In the genomic region with DNA sequence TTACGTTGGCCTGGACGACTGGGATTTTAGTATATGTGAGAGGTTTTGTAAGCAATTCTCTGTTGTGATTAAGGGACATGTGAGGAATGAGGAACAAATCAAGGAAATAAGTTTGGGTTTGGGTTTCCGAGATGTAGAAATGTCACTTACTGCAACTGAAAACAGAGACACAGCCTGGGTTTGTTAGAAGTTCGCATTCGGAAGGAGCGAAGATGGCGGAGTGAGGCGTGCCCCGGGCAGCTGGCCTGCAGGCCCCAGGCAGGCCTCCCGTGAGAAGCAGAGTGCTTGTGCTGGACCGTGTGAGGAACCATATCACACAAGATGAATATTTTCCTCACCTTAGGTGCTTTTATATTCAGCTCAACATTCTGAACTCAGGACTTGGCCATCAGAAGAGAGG, we compare ENCODE assay signal across 19 mouse cellular contexts.
"Had no signal": no experiment of that assay in that cellular context is flagged by ENCODE, and none has a peak within 500 bp of the region (broad histone marks: within the 10 kb centered on the region; RNA-seq: fewer than 3 reads in every experiment).

No protein-coding gene starts in this region.

- H3K4me1 ChIP-seq: limb, embryonic 12.5 days; limb, embryonic 15.5 days; midbrain, embryonic 12.5 days; midbrain, embryonic 15.5 days; neural tube, embryonic 12.5 days; neural tube, embryonic 15.5 days had no signal

- H3K9ac ChIP-seq: limb, embryonic 12.5 days; limb, embryonic 15.5 days; liver, embryonic 14.5 days; liver, postnatal 0 days; lung, embryonic 14.5 days; midbrain, embryonic 12.5 days; midbrain, embryonic 15.5 days; neural tube, embryonic 12.5 days; neural tube, embryonic 15.5 days had no signal

- H3K9me3 ChIP-seq: limb, embryonic 12.5 days; limb, embryonic 15.5 days; midbrain, embryonic 12.5 days; midbrain, embryonic 15.5 days; neural tube, embryonic 12.5 days; neural tube, embryonic 15.5 days had no signal

- H3K4me2 ChIP-seq: limb, embryonic 12.5 days; limb, embryonic 15.5 days; liver, embryonic 11.5 days; lung, embryonic 14.5 days; midbrain, embryonic 12.5 days; midbrain, embryonic 15.5 days; neural tube, embryonic 12.5 days; neural tube, embryonic 15.5 days had no signal

- ATAC-seq: liver, postnatal 0 days; lung, postnatal 0 days; midbrain, embryonic 15.5 days had no signal

- H3K36me3 ChIP-seq: limb, embryonic 12.5 days; limb, embryonic 15.5 days; midbrain, embryonic 12.5 days; midbrain, embryonic 15.5 days; neural tube, embryonic 12.5 days; neural tube, embryonic 15.5 days had no signal

- DNase-seq: kidney, adult 9 months; kidney, postnatal 14 days; kidney, postnatal 4 days; left cerebral cortex, postnatal 4 days; liver, postnatal 0 days; lung, embryonic 14.5 days; lung, postnatal 36 days; retina, postnatal 1 day; right cerebral cortex, postnatal 25 days; thymus, postnatal 25 days had no signal

- H3K27ac ChIP-seq: limb, embryonic 12.5 days; limb, embryonic 15.5 days; liver, embryonic 14.5 days; midbrain, embryonic 12.5 days; midbrain, embryonic 15.5 days; neural tube, embryonic 12.5 days; neural tube, embryonic 15.5 days had no signal

- H3K27me3 ChIP-seq: limb, embryonic 12.5 days; limb, embryonic 15.5 days; midbrain, embryonic 12.5 days; midbrain, embryonic 15.5 days; neural tube, embryonic 12.5 days; neural tube, embryonic 15.5 days had no signal

- H3K4me3 ChIP-seq: limb, embryonic 12.5 days; limb, embryonic 15.5 days; midbrain, embryonic 12.5 days; midbrain, embryonic 15.5 days; neural tube, embryonic 12.5 days; neural tube, embryonic 15.5 days had no signal
